Mouse (Mus musculus) thymus, adult 2 months (tissue): ENCODE data around the gene Elac2. TPM values are rescaled to one million over a fixed set of nuclear protein-coding genes. Genes with fewer than 3 reads are reported as not detected.

Experiments used
- DNase-seq: peaks from one replicate; pipeline ENCODE4 v3.0.0; 2021
- H3K27ac ChIP-seq: fragments of 200-500 bp; 2 replicates; pipeline ENCODE4 v1.5.1; 2012; ENCODE audit warnings: low read length, control low read depth; ENCODE audit not compliant: control insufficient read depth, insufficient read depth
- H3K27me3 ChIP-seq: fragments of 200-500 bp; 2 replicates; pipeline ENCODE4 v1.6.1; 2012; ENCODE audit warnings: mild to moderate bottlenecking, low read length, moderate library complexity, mixed read lengths; ENCODE audit not compliant: control insufficient read depth, insufficient read depth
- H3K36me3 ChIP-seq: fragments of 200-500 bp; 2 replicates; pipeline ENCODE4 v1.6.1; 2012; ENCODE audit warnings: mild to moderate bottlenecking, low read length, moderate library complexity; ENCODE audit not compliant: control insufficient read depth, insufficient read depth
- H3K4me1 ChIP-seq: fragments of 200-500 bp; replicated peaks from 2 replicates; pipeline ENCODE4 v1.6.1; 2012; ENCODE audit warnings: low read length; ENCODE audit not compliant: control insufficient read depth, insufficient read depth
- H3K4me3 ChIP-seq: fragments of 200-500 bp; 2 replicates; pipeline ENCODE4 v1.5.1; 2012; ENCODE audit warnings: mild to moderate bottlenecking, low read length, control low read depth, moderate library complexity; ENCODE audit not compliant: control insufficient read depth, insufficient read depth
- CTCF ChIP-seq: fragments of 200-500 bp; IDR thresholded peaks from 2 replicates; pipeline ENCODE4 v1.5.1; 2012; ENCODE audit warnings: mild to moderate bottlenecking, control low read depth, low read length, moderate library complexity, borderline replicate concordance; ENCODE audit not compliant: control insufficient read depth, poor library complexity, insufficient read depth; ENCODE audit errors: extremely low read depth
- POLR2A ChIP-seq: fragments of 200-500 bp; IDR thresholded peaks from 2 replicates; pipeline ENCODE4 v1.6.1; 2012; ENCODE audit warnings: mild to moderate bottlenecking, low read length, control low read depth, moderate library complexity; ENCODE audit not compliant: control insufficient read depth, poor library complexity, insufficient read depth; ENCODE audit errors: extremely low read depth
- WGBS: fragments of 180-500 bp; shearing (Covaris S2); methylation state at CpG from one replicate; pipeline ENCODE4 v1.1.7; 2018; 5-methylcytosine and 5-hydroxymethylcytosine counted together
- polyA plus RNA-seq: library from polyadenylated mRNA; depleted of rRNA; stranded (reverse); fragments of >200 nt; gene quantifications from 2 replicates; pipeline ENCODE4 v1.2.3, GENCODE M21; 2012

The Elac2 gene
- polyA plus RNA-seq, 1 experiment: 21.9 TPM

- Histone ChIP-seq H3K4me3 (no peak overlapping the region), H3K4me1 (no peaks in the 10 kb centered on the region), H3K27me3 (no peaks in the 10 kb centered on the region), H3K27ac (no peak overlapping the region), H3K36me3 (no peaks in the 10 kb centered on the region)
- 92% methylated on average over 2 of the region's 2 CpGs for WGBS
- DNase-seq: no peak
- TF ChIP-seq POLR2A: no peak
Measured at GRCm38 (mm10) chr11:64962629-64963028, 16.2 kb upstream of the Elac2 start.

DNA sequence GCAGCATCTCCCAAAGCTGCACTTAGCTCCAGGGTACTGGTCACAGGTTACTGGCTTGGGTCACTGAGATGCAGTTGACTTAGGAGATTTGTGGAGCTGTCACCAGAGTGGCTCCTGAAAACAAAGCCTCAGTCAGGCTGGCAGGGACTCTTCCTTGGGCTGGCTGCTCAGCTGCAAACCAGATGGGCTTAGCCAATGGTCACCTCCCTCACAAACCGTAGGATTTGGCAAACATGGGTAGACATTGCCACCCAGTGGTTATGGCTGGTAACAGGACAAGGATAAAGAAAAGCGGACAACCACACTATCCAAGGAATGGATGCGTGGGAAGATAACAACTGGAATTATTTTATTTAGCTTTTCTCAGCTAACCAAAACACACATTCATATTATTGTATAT lies 10.3 kb upstream of the Elac2 start:
- Histone ChIP-seq H3K27me3 (no peaks in the 10 kb centered on the region), H3K27ac (no peak overlapping the region), H3K36me3 (no peaks in the 10 kb centered on the region), H3K4me3 (no peak overlapping the region), H3K4me1 (no peaks in the 10 kb centered on the region)
- peak; percentile 11 for DNase-seq
- WGBS: 18% methylated on average over 3 of the region's 3 CpGs
- TF ChIP-seq CTCF (no peak), POLR2A (no peak)

- no peak overlapping the region for H3K4me3 ChIP-seq
- 75% methylated on average over 4 of the region's 4 CpGs for WGBS
Measured at GRCm38 (mm10) chr11:64968939-64969342, 9.9 kb upstream of the Elac2 start.

GRCm38 (mm10) chr11:64971471-64971988 lies 7.3 kb upstream of the Elac2 start:
- H3K27me3 ChIP-seq: no peaks in the 10 kb centered on the region
- no peaks in the 10 kb centered on the region for H3K36me3 ChIP-seq
- 73% methylated on average over 3 of the region's 3 CpGs for WGBS
- H3K27ac ChIP-seq: no peak overlapping the region
- no peak overlapping the region for H3K4me3 ChIP-seq
- TF ChIP-seq POLR2A (no peak), CTCF (no peak)
- no peak for DNase-seq
- no peaks in the 10 kb centered on the region for H3K4me1 ChIP-seq

More at GRCm38 (mm10) chr11:64968939-64969342, 9.9 kb upstream of the Elac2 start:
- H3K27me3 ChIP-seq: no peaks in the 10 kb centered on the region
- no peak for DNase-seq
- H3K27ac ChIP-seq: no peak overlapping the region
- H3K36me3 ChIP-seq: no peaks in the 10 kb centered on the region
- TF ChIP-seq CTCF (no peak), POLR2A (no peak)
- H3K4me1 ChIP-seq: no peaks in the 10 kb centered on the region

GRCm38 (mm10) chr11:64972418-64972817 lies 6.4 kb upstream of the Elac2 start:
- WGBS: 82% methylated on average over 2 of the region's 2 CpGs
- no peaks in the 10 kb centered on the region for H3K36me3 ChIP-seq
- DNase-seq: no peak
- no peaks in the 10 kb centered on the region for H3K27me3 ChIP-seq
- TF ChIP-seq POLR2A (no peak), CTCF (no peak)
- H3K4me1 ChIP-seq: no peaks in the 10 kb centered on the region
- H3K4me3 ChIP-seq: no peak overlapping the region
- H3K27ac ChIP-seq: no peak overlapping the region

DNA sequence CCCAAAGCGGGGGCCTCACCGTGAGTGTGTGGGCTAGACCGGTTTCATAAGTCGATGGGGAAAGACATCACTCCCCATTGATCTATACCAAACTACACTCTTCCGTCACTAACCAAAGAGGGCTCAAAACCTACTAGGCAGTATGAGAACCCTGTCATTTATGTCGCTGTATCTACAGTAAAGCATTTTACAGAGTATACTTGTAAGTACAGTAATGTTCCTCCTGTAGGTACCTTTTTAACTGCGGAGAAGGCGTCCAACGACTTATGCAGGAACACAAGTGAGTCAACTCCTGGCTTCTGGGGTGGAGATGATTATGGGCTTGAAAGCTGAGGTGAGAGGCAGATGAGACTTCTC lies 629 bp downstream of the Elac2 start:
- Histone ChIP-seq H3K4me3 (peak overlapping the region; percentile 74), H3K27ac (no peak overlapping the region), H3K36me3 (peaks cover 7% of the 10 kb centered on the region; the same call in 1 of the 2 replicates), H3K27me3 (no peaks in the 10 kb centered on the region), H3K4me1 (peaks cover 6% of the 10 kb centered on the region)
- DNase-seq: no peak
- TF ChIP-seq POLR2A (no peak), CTCF (no peak)
- 17% methylated on average over 9 of the region's 9 CpGs for WGBS

GRCm38 (mm10) chr11:64988556-64988955 lies 9.7 kb downstream of the Elac2 start:
- H3K4me1 ChIP-seq: no peaks in the 10 kb centered on the region
- no peak overlapping the region for H3K4me3 ChIP-seq
- no peak overlapping the region for H3K27ac ChIP-seq
- WGBS: 93% methylated on average over 2 of the region's 2 CpGs
- no peak for TF ChIP-seq POLR2A
- no peak for TF ChIP-seq CTCF
- H3K27me3 ChIP-seq: no peaks in the 10 kb centered on the region
- peaks cover 41% of the 10 kb centered on the region for H3K36me3 ChIP-seq
- no peak for DNase-seq
